Mouse (Mus musculus) C2C12 (cell line): ENCODE measurements around the gene Lrr1. TPM values are rescaled to one million over a fixed set of nuclear protein-coding genes. Genes with fewer than 3 reads are reported as not detected.
A peak's percentile ranks its signal among the peaks of the same experiment; 100 is the strongest.

ENCODE experiments used
- H3K27me3 ChIP-seq: one replicate; pipeline ENCODE4 v1.6.1; 2011; ENCODE audit not compliant: control insufficient read depth, insufficient read depth, insufficient read length
- H3K36me3 ChIP-seq: one replicate; pipeline ENCODE4 v1.6.1; 2011; ENCODE audit not compliant: control insufficient read depth, insufficient read depth
- H3K4me3 ChIP-seq: one replicate; pipeline ENCODE4 v1.5.1; 2011; ENCODE audit warnings: mild to moderate bottlenecking, control low read depth; ENCODE audit not compliant: poor library complexity, insufficient read depth, severe bottlenecking
- H3K79me2 ChIP-seq: one replicate; pipeline ENCODE4 v1.6.1; 2011; ENCODE audit not compliant: control insufficient read depth, insufficient read depth
- H3K79me3 ChIP-seq: one replicate; pipeline ENCODE4 v1.6.1; 2011; ENCODE audit warnings: low read depth, control low read depth
- H3ac ChIP-seq: one replicate; pipeline ENCODE3; 2011; ENCODE audit warnings: low read depth; ENCODE audit not compliant: control insufficient read depth, insufficient read length
- CEBPB ChIP-seq: IDR thresholded peaks from one replicate; pipeline ENCODE4 v1.6.1; 2011; ENCODE audit warnings: low read depth, mild to moderate bottlenecking, control low read depth, moderate library complexity
- CTCF ChIP-seq: IDR thresholded peaks from one replicate; pipeline ENCODE4 v1.5.1; 2011; ENCODE audit not compliant: control insufficient read depth, insufficient read depth, insufficient read length
- FOSL1 ChIP-seq: IDR thresholded peaks from one replicate; pipeline ENCODE4 v1.8.0; 2011; ENCODE audit warnings: mild to moderate bottlenecking, low read length; ENCODE audit not compliant: poor library complexity, insufficient read depth, severe bottlenecking
- MAX ChIP-seq: IDR thresholded peaks from one replicate; pipeline ENCODE4 v1.6.1; 2011; ENCODE audit warnings: mild to moderate bottlenecking, control low read depth
- MYOD1 ChIP-seq: IDR thresholded peaks from one replicate; pipeline ENCODE4 v1.6.1; 2011; ENCODE audit warnings: low read depth; ENCODE audit not compliant: control insufficient read depth, insufficient read length
- MYOG ChIP-seq: IDR thresholded peaks from one replicate; pipeline ENCODE4 v1.6.1; 2011; ENCODE audit not compliant: control insufficient read depth, insufficient read length; ENCODE audit errors: extremely low read depth
- USF1 ChIP-seq: IDR thresholded peaks from one replicate; pipeline ENCODE4 v1.6.1; 2011; ENCODE audit warnings: low read depth, mild to moderate bottlenecking, control low read depth, moderate library complexity
- polyA plus RNA-seq: library from polyadenylated mRNA; unstranded; fragments of >200 nt; fragmentation: generic; extraction: Trizol; gene quantifications from one replicate; pipeline ENCODE4 v1.2.1, GENCODE M21; 2012; ENCODE audit warnings: missing spikeins

The Lrr1 gene
- polyA plus RNA-seq, 1 experiment = 30.4 TPM

GRCm38 (mm10) chr12:69190522-69190921, 21.9 kb downstream of the Lrr1 start:
- TF ChIP-seq MAX (no peak), USF1 (no peak), MYOD1 (no peak), CEBPB (no peak), CTCF (no peak), FOSL1 (no peak), MYOG (no peak)
- Histone ChIP-seq H3K79me3 (peaks cover 53% of the 10 kb centered on the region), H3K36me3 (peaks cover 73% of the 10 kb centered on the region), H3K79me2 (peaks cover 78% of the 10 kb centered on the region), H3ac (no peak overlapping the region), H3K4me3 (no peak overlapping the region), H3K27me3 (no peaks in the 10 kb centered on the region)

- H3K79me2 ChIP-seq = peaks cover 78% of the 10 kb centered on the region
- H3ac ChIP-seq = no peak overlapping the region
- H3K4me3 ChIP-seq = no peak overlapping the region
- TF ChIP-seq CEBPB (no peak), MYOD1 (no peak), FOSL1 (no peak), USF1 (no peak), MYOG (no peak), MAX (no peak), CTCF (no peak)
- H3K36me3 ChIP-seq = peaks cover 66% of the 10 kb centered on the region
- H3K27me3 ChIP-seq = no peaks in the 10 kb centered on the region
- peaks cover 55% of the 10 kb centered on the region for H3K79me3 ChIP-seq
Observed at GRCm38 (mm10) chr12:69191396-69191795, 22.8 kb downstream of the Lrr1 start.

- Histone ChIP-seq H3ac (no peak overlapping the region), H3K79me3 (peaks cover 49% of the 10 kb centered on the region), H3K79me2 (peaks cover 78% of the 10 kb centered on the region), H3K36me3 (peaks cover 56% of the 10 kb centered on the region), H3K4me3 (no peak overlapping the region), H3K27me3 (no peaks in the 10 kb centered on the region)
- TF ChIP-seq USF1 (no peak), FOSL1 (no peak), CEBPB (no peak), MAX (no peak), MYOD1 (no peak), CTCF (no peak), MYOG (no peak)
Observed at GRCm38 (mm10) chr12:69192637-69193036, 24.0 kb downstream of the Lrr1 start.

- H3K27me3 ChIP-seq = no peaks in the 10 kb centered on the region
- peak within 1 kb of the TSS; percentile 90 for H3ac ChIP-seq
- peaks cover 87% of the 10 kb centered on the region for H3K79me2 ChIP-seq
- peak within 1 kb of the TSS; percentile 89 for H3K4me3 ChIP-seq
- TF ChIP-seq MAX (no peak), CTCF (no peak), MYOG (no peak), USF1 (no peak), FOSL1 (no peak), CEBPB (no peak), MYOD1 (no peak)
- H3K79me3 ChIP-seq = peaks cover 63% of the 10 kb centered on the region
- peaks cover 52% of the 10 kb centered on the region for H3K36me3 ChIP-seq
Observed at GRCm38 (mm10) chr12:69196444-69197377, 28.1 kb downstream of the Lrr1 start, which contains the start of gene Gm49383. Gm49383 (minus strand) TSS chr12:69197104.

GRCm38 (mm10) chr12:69197378-69198163, 29.0 kb downstream of the Lrr1 start:
- peaks cover 85% of the 10 kb centered on the region for H3K79me2 ChIP-seq
- TF ChIP-seq USF1 = no peak
- peak; percentile 52 for TF ChIP-seq MAX
- peak; percentile 5 for TF ChIP-seq CTCF
- H3ac ChIP-seq = peak overlapping the region; percentile 90
- H3K4me3 ChIP-seq = peak overlapping the region; percentile 89
- peaks cover 60% of the 10 kb centered on the region for H3K79me3 ChIP-seq
- no peaks in the 10 kb centered on the region for H3K27me3 ChIP-seq
- peaks cover 52% of the 10 kb centered on the region for H3K36me3 ChIP-seq
